Mouse (Mus musculus) kidney, adult 8-10 months (tissue): ENCODE data around the gene Klhl18.

Experiments
- DNase-seq, 2 experiments: peaks; one replicate each; pipeline ENCODE4 v3.0.0; 2022

Gene Klhl18

GRCm38 (mm10) chr9:110476124-110477091 is at the start of gene Klhl18, which contains the start of gene Kif9:
Gene Klhl18 (minus strand): TSS chr9:110476694.
Gene Kif9 (plus strand): TSS chr9:110476958.
- DNase-seq: peak; percentile 97 to 98

GRCm38 (mm10) chr9:110525737-110526136 is 49.2 kb upstream of the Klhl18 start:
- DNase-seq: no peak

GRCm38 (mm10) chr9:110490913-110491312 is 14.4 kb upstream of the Klhl18 start:
- peak in 1 of 2 experiments; percentile 17 for DNase-seq

- no peak for DNase-seq
These were observed 12.3 kb upstream of the Klhl18 start for GRCm38 (mm10) chr9:110488841-110489240.

- no peak for DNase-seq
These were observed 2.1 kb upstream of the Klhl18 start for GRCm38 (mm10) chr9:110478639-110479038.

- no peak for DNase-seq
These were observed 1.5 kb upstream of the Klhl18 start for GRCm38 (mm10) chr9:110477951-110478350.

- DNase-seq: peak in 1 of 2 experiments; percentile 37
These were observed 10.3 kb downstream of the Klhl18 start for GRCm38 (mm10) chr9:110466179-110466578.

- DNase-seq: peak; percentile 56 to 61
These were observed 11.2 kb downstream of the Klhl18 start for GRCm38 (mm10) chr9:110465336-110465735.

GRCm38 (mm10) chr9:110463983-110464591 is 12.4 kb downstream of the Klhl18 start:
- no peak for DNase-seq

- no peak for DNase-seq
These were observed 14.2 kb downstream of the Klhl18 start for GRCm38 (mm10) chr9:110462321-110462720.

- DNase-seq: no peak
These were observed 15.3 kb downstream of the Klhl18 start for GRCm38 (mm10) chr9:110460884-110461815.

GRCm38 (mm10) chr9:110459145-110459727 is 17.3 kb downstream of the Klhl18 start:
- DNase-seq: peak in 1 of 2 experiments; percentile 20

- no peak for DNase-seq
These were observed 18.6 kb downstream of the Klhl18 start for GRCm38 (mm10) chr9:110457926-110458325.

- no peak for DNase-seq
These were observed 24.0 kb downstream of the Klhl18 start for GRCm38 (mm10) chr9:110452523-110452922.

GRCm38 (mm10) chr9:110448857-110449617 is 27.5 kb downstream of the Klhl18 start:
- peak; percentile 50 to 71 for DNase-seq

- DNase-seq: no peak
These were observed 28.1 kb downstream of the Klhl18 start for GRCm38 (mm10) chr9:110448356-110448755.

- DNase-seq: no peak
These were observed 35.9 kb downstream of the Klhl18 start for GRCm38 (mm10) chr9:110440559-110440958.

GRCm38 (mm10) chr9:110440049-110440448 is 36.4 kb downstream of the Klhl18 start:
- DNase-seq: no peak

- no peak for DNase-seq
These were observed 40.5 kb downstream of the Klhl18 start for GRCm38 (mm10) chr9:110436041-110436440.

- no peak for DNase-seq
These were observed 43.4 kb downstream of the Klhl18 start for GRCm38 (mm10) chr9:110433045-110433444.

GRCm38 (mm10) chr9:110431241-110431640 is 45.3 kb downstream of the Klhl18 start:
- no peak for DNase-seq
